Mouse (Mus musculus): ENCODE measurements around the gene Nr4a1. TPM values are rescaled to one million over a fixed set of nuclear protein-coding genes. Genes with fewer than 3 reads are reported as not detected.

Gene Nr4a1
- total RNA-seq, 4 experiments from 2014 or later: 42.9 to 895 (median 124) TPM

- DNase-seq: no peak
These were observed 2.6 kb downstream of the Nr4a1 start for GRCm38 (mm10) chr15:101256463-101257206.

GRCm38 (mm10) chr15:101258420-101258819 lies 4.4 kb downstream of the Nr4a1 start:
- DNase-seq: no peak

GRCm38 (mm10) chr15:101259922-101260321 lies 5.9 kb downstream of the Nr4a1 start:
- DNase-seq: no peak

- peak; percentile 74 for DNase-seq
These were observed 6.3 kb downstream of the Nr4a1 start for GRCm38 (mm10) chr15:101260387-101260786.

- no peak for DNase-seq
These were observed 7.0 kb downstream of the Nr4a1 start for GRCm38 (mm10) chr15:101260874-101261622.

- DNase-seq: no peak
These were observed 8.4 kb downstream of the Nr4a1 start for GRCm38 (mm10) chr15:101262502-101262901.

GRCm38 (mm10) chr15:101266132-101266963 lies 12.3 kb downstream of the Nr4a1 start:
- DNase-seq: peak; percentile 96

- DNase-seq: no peak
These were observed 13.3 kb downstream of the Nr4a1 start for GRCm38 (mm10) chr15:101267053-101268032.

- no peak for DNase-seq
These were observed 16.2 kb downstream of the Nr4a1 start for GRCm38 (mm10) chr15:101270101-101270820.

GRCm38 (mm10) chr15:101271107-101271506 lies 17.0 kb downstream of the Nr4a1 start:
- DNase-seq: no peak

- no peak for DNase-seq
These were observed 17.4 kb downstream of the Nr4a1 start for GRCm38 (mm10) chr15:101271513-101271912.

GRCm38 (mm10) chr15:101274380-101274779 lies 20.3 kb downstream of the Nr4a1 start:
- no peak for DNase-seq

GRCm38 (mm10) chr15:101277351-101277899 lies 23.4 kb downstream of the Nr4a1 start:
- no peak for DNase-seq

GRCm38 (mm10) chr15:101278589-101278988 lies 24.5 kb downstream of the Nr4a1 start:
- no peak for DNase-seq

- DNase-seq: peak; percentile 95
These were observed 25.4 kb downstream of the Nr4a1 start for GRCm38 (mm10) chr15:101279430-101279999.

GRCm38 (mm10) chr15:101282471-101282870 lies 28.4 kb downstream of the Nr4a1 start:
- DNase-seq: peak; percentile 77

GRCm38 (mm10) chr15:101283183-101283910 lies 29.3 kb downstream of the Nr4a1 start:
- DNase-seq: no peak

GRCm38 (mm10) chr15:101283911-101284750 lies 30.1 kb downstream of the Nr4a1 start, which contains the start of gene Atg101:
Gene Atg101 (plus strand): TSS chr15:101284272.
- DNase-seq: peak; percentile 89

All from adrenal gland, adult 8-10 months (tissue).